Mouse (Mus musculus): Measurements from ENCODE around the gene Muc1. TPM values are rescaled to one million over a fixed set of nuclear protein-coding genes. Genes with fewer than 3 reads are reported as not detected.

Muc1 gene
- 0.53 and 1.0 TPM in 2 replicates for polyA plus RNA-seq (2016; fragmentation: Nextera tagmentation; extraction: Ambion mirVana)

DNA sequence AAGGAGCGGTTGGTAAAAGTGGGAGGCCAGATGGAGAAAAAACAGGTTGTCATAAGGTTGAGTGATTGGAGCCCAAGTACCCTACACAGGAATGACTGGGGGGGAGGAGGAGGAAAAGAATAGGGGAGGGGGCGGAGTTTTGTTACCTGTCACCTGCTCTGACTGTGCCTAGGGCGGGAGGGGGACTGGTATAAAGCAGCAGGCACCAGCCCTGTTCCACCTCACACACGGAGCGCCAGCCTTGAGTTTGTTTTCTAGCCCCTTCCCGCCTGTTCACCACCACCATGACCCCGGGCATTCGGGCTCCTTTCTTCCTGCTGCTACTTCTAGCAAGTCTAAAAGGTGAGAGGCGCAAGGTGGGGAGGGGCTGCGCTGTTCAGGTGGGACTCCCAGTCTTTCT is at the start of gene Muc1:
Muc1 (plus strand) TSS at position 222 of the 400 bp plus-strand sequence.
- ATAC-seq (ENCODE audit: insufficient number of reproducible peaks, insufficient read depth, low FRiP score, low TSS enrichment, low read depth) = no peak
- Histone ChIP-seq H3K27me3 (peaks cover 26% of the 10 kb centered on the region), H3K4me2 (peak within 1 kb of the TSS; percentile 96), H3K9me3 (no peaks in the 10 kb centered on the region), H3K9ac (replicated peaks) (peak within 1 kb of the TSS; percentile 67; the same call in 1 of the 2 replicates), H3K27ac (peak within 1 kb of the TSS; percentile 86), H3K4me1 (replicated peaks) (peaks cover 45% of the 10 kb centered on the region), H3K36me3 (peaks cover 19% of the 10 kb centered on the region), H3K4me3 (replicated peaks) (peak within 1 kb of the TSS; percentile 51)
- WGBS = 23% methylated on average over 10 of the region's 10 CpGs

DNA sequence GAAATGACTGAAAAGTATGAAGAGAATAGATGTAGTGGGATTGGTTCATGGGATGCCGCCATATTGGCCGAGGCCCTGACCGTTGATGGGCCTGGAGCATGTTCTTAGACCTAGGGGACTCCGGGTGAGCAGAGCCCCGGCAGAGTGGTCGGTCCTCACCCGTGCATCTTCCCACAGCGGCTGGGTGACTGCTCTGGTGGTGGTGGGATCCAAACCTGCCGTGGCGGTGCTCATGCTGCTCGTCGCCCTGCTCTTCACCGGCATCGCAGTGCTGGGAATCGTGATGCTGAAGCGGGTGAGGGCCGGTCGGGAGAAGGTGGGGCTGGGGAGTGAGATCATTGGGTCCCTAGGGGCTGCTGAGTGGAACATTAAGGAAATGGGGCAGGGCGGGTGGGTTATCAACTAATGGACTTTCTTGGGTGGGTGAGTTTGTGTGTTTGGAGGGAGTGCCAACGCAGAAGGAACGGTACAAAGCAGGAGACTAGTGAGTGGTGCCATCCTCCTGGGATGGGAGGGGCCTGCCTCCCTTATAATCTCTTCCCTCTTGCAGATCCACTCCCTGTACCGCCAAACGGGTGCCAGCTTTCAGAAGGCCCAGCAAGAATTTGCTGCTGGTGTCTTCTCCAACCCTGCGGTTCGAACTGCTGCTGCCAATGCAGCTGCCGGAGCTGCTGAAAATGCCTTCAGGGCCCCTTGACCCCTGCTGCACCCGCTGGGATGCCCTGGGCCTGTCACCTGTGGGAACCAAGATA is 46.9 kb upstream of the Muc1 start:
- H3K27me3 ChIP-seq = no peaks in the 10 kb centered on the region
- 91% methylated on average over 27 of the region's 27 CpGs for WGBS
- no peak overlapping the region for H3K4me2 ChIP-seq
- H3K4me1 ChIP-seq (replicated peaks) = peaks cover 41% of the 10 kb centered on the region
- ATAC-seq (ENCODE audit: insufficient number of reproducible peaks, insufficient read depth, low FRiP score, low TSS enrichment, low read depth) = no peak
- H3K27ac ChIP-seq = peak overlapping the region; percentile 45; the same call in 1 of the 2 replicates
- H3K9ac ChIP-seq (replicated peaks) = no peak overlapping the region
- H3K4me3 ChIP-seq (replicated peaks) = no peak overlapping the region
- H3K36me3 ChIP-seq = peaks cover 40% of the 10 kb centered on the region
- H3K9me3 ChIP-seq = no peaks in the 10 kb centered on the region

- peaks cover 41% of the 10 kb centered on the region for H3K4me1 ChIP-seq (replicated peaks)
- H3K4me2 ChIP-seq = peak overlapping the region; percentile 92
- no peaks in the 10 kb centered on the region for H3K27me3 ChIP-seq
- H3K9ac ChIP-seq (replicated peaks) = peak overlapping the region; percentile 86; the same call in 1 of the 2 replicates
- no peaks in the 10 kb centered on the region for H3K9me3 ChIP-seq
- 52% methylated on average over 7 of the region's 7 CpGs for WGBS
- peak overlapping the region; percentile 65 for H3K4me3 ChIP-seq (replicated peaks)
- peaks cover 47% of the 10 kb centered on the region for H3K36me3 ChIP-seq
- H3K27ac ChIP-seq = peak overlapping the region; percentile 89
- ATAC-seq (ENCODE audit: insufficient number of reproducible peaks, insufficient read depth, low FRiP score, low TSS enrichment, low read depth) = 0 out of 2 replicates have a peak, but pooled peaks have one; percentile 6
Observed at GRCm38 (mm10) chr3:89182531-89183057, 46.3 kb upstream of the Muc1 start.

GRCm38 (mm10) chr3:89183058-89183958 is 45.5 kb upstream of the Muc1 start, which contains the start of gene Fam189b:
Fam189b (plus strand) TSS chr3:89183143.
- H3K4me2 ChIP-seq = peak within 1 kb of the TSS; percentile 92
- ATAC-seq (ENCODE audit: insufficient number of reproducible peaks, insufficient read depth, low FRiP score, low TSS enrichment, low read depth) = peak; percentile 89
- H3K4me3 ChIP-seq (replicated peaks) = peak within 1 kb of the TSS; percentile 65
- H3K9ac ChIP-seq (replicated peaks) = peak within 1 kb of the TSS; percentile 86
- H3K36me3 ChIP-seq = peaks cover 54% of the 10 kb centered on the region
- H3K27me3 ChIP-seq = no peaks in the 10 kb centered on the region
- peaks cover 39% of the 10 kb centered on the region for H3K4me1 ChIP-seq (replicated peaks)
- H3K9me3 ChIP-seq = no peaks in the 10 kb centered on the region
- H3K27ac ChIP-seq = peak within 1 kb of the TSS; percentile 89
- WGBS = 7% methylated on average over 39 of the region's 39 CpGs

GRCm38 (mm10) chr3:89183959-89184315 is 44.9 kb upstream of the Muc1 start:
- no peak for ATAC-seq (ENCODE audit: insufficient number of reproducible peaks, insufficient read depth, low FRiP score, low TSS enrichment, low read depth)
- Histone ChIP-seq H3K27ac (peak overlapping the region; percentile 89; the same call in 1 of the 2 replicates), H3K4me3 (replicated peaks) (peak overlapping the region; percentile 65), H3K9ac (replicated peaks) (peak overlapping the region; percentile 86), H3K36me3 (peaks cover 59% of the 10 kb centered on the region), H3K27me3 (no peaks in the 10 kb centered on the region), H3K4me2 (peak overlapping the region; percentile 92), H3K9me3 (no peaks in the 10 kb centered on the region), H3K4me1 (replicated peaks) (peaks cover 33% of the 10 kb centered on the region)
- WGBS = 81% methylated on average over 5 of the region's 6 CpGs

DNA sequence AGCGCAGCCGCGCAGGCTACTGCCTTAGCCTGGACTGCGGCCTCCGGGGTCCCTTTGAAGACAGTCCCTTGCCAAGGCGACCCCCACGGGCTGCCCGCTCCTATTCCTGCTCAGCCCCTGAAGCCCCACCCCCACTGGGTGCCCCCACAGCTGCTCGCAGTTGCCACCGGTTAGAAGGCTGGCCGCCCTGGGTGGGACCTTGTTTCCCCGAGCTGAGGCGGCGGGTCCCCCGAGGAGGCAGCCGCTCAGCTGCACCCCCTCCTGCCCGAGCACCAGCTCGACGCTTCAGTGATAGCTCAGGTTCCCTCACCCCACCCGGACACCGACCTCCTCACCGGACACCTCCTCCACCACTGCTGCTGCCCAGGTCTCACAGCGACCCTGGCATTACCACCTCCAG is 41.7 kb upstream of the Muc1 start:
- Histone ChIP-seq H3K9ac (replicated peaks) (no peak overlapping the region), H3K4me3 (replicated peaks) (no peak overlapping the region), H3K9me3 (no peaks in the 10 kb centered on the region), H3K27ac (no peak overlapping the region), H3K4me1 (replicated peaks) (peaks cover 29% of the 10 kb centered on the region), H3K36me3 (peaks cover 32% of the 10 kb centered on the region), H3K4me2 (no peak overlapping the region), H3K27me3 (no peaks in the 10 kb centered on the region)
- 53% methylated on average over 23 of the region's 23 CpGs for WGBS
- no peak for ATAC-seq (ENCODE audit: insufficient number of reproducible peaks, insufficient read depth, low FRiP score, low TSS enrichment, low read depth)

DNA sequence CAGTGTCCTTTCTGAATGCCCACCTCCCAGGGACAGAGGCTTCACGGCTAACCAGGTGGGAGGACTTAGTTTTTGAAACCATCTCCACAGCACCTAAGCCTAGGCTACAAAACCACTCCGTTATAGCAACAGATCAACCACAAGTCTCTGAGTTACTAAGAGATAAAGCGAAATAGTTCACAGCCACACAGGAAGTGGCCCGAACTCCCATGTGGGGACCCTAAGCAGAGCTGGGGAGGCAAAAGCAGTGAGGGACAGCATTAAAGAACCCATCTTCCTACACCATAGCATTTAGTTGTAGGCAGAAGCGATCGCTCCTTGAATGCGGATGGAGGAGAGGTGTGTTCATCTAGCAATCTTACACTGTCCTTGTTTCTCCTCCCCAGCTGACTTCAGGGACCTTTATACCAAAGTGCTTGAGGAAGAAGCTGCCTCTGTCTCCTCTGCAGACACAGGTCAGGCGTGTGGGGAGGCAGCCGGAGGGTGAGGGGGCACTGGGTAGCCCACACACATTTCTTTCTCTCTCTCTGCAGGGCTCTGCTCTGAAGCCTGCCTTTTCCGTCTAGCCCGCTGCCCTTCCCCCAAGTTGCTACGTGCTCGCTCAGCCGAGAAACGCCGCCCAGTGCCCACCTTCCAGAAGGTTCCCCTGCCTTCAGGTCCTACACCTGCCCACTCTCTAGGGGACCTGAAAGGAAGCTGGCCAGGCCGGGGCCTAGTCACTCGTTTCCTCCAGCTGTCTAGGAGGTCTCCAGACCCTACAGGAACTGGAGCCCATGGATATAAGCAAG is 41.0 kb upstream of the Muc1 start:
- H3K4me2 ChIP-seq = no peak overlapping the region
- H3K27me3 ChIP-seq = no peaks in the 10 kb centered on the region
- H3K9ac ChIP-seq (replicated peaks) = no peak overlapping the region
- H3K4me1 ChIP-seq (replicated peaks) = peaks cover 26% of the 10 kb centered on the region
- no peaks in the 10 kb centered on the region for H3K9me3 ChIP-seq
- H3K27ac ChIP-seq = no peak overlapping the region
- 82% methylated on average over 18 of the region's 18 CpGs for WGBS
- H3K4me3 ChIP-seq (replicated peaks) = no peak overlapping the region
- H3K36me3 ChIP-seq = peaks cover 29% of the 10 kb centered on the region
- no peak for ATAC-seq (ENCODE audit: insufficient number of reproducible peaks, insufficient read depth, low FRiP score, low TSS enrichment, low read depth)

DNA sequence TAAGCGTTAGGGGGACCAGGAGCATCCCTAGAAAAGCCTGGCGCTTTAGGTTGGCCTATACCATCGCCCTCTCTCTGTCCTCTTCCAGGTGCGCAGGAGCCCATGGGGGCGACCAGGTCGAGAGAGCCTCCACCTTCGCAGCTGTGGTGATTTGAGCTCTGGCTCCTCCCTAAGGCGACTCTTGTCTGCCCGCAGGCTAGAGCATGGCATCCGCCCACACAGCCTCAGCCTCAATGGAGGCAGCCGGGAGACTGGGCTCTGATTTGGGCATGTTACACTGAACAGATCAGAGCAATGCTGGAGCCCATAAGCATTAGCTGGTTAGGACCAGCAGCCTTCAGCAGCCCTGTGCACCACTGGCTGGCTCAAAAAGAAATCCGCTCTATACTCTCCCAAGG is 40.4 kb upstream of the Muc1 start:
- no peak overlapping the region for H3K4me2 ChIP-seq
- H3K36me3 ChIP-seq = peaks cover 29% of the 10 kb centered on the region
- H3K27me3 ChIP-seq = no peaks in the 10 kb centered on the region
- no peak overlapping the region for H3K27ac ChIP-seq
- no peak overlapping the region for H3K4me3 ChIP-seq (replicated peaks)
- no peak overlapping the region for H3K9ac ChIP-seq (replicated peaks)
- peaks cover 23% of the 10 kb centered on the region for H3K4me1 ChIP-seq (replicated peaks)
- no peaks in the 10 kb centered on the region for H3K9me3 ChIP-seq
- 72% methylated on average over 12 of the region's 12 CpGs for WGBS
- no peak for ATAC-seq (ENCODE audit: insufficient number of reproducible peaks, insufficient read depth, low FRiP score, low TSS enrichment, low read depth)

DNA sequence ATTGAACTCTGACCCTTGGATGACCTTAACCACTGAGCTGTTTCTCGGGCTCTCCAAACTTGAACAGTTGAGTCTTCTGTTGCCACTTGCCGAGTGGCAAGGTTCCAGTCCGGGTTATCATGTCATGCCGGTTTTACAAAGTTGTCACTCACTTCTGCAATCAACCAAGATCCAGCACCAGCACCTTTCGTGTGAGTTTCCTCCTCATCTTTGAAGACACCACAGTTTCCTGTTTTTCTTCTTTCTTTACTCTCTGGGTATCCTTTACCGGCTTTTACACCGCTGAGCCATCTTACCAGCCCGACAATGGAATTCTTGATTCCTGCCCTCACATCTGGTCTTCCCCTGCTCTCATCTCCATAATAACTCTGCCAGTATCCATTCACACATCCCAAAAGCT is 38.4 kb upstream of the Muc1 start:
- H3K27ac ChIP-seq = no peak overlapping the region
- 88% methylated on average over 8 of the region's 8 CpGs for WGBS
- no peaks in the 10 kb centered on the region for H3K27me3 ChIP-seq
- H3K9ac ChIP-seq (replicated peaks) = no peak overlapping the region
- H3K4me1 ChIP-seq (replicated peaks) = peaks cover 3% of the 10 kb centered on the region
- ATAC-seq (ENCODE audit: insufficient number of reproducible peaks, insufficient read depth, low FRiP score, low TSS enrichment, low read depth) = no peak
- no peaks in the 10 kb centered on the region for H3K9me3 ChIP-seq
- H3K36me3 ChIP-seq = peaks cover 29% of the 10 kb centered on the region
- H3K4me2 ChIP-seq = no peak overlapping the region
- no peak overlapping the region for H3K4me3 ChIP-seq (replicated peaks)

- H3K27ac ChIP-seq = no peak overlapping the region
- 62% methylated on average over 1 of the region's 1 CpGs for WGBS
- ATAC-seq (ENCODE audit: insufficient number of reproducible peaks, insufficient read depth, low FRiP score, low TSS enrichment, low read depth) = no peak
Observed at GRCm38 (mm10) chr3:89193351-89193750, 35.5 kb upstream of the Muc1 start.

More at GRCm38 (mm10) chr3:89193351-89193750, 35.5 kb upstream of the Muc1 start:
- H3K36me3 ChIP-seq = peaks cover 11% of the 10 kb centered on the region
- H3K4me3 ChIP-seq (replicated peaks) = no peak overlapping the region
- H3K9me3 ChIP-seq = no peaks in the 10 kb centered on the region
- H3K9ac ChIP-seq (replicated peaks) = no peak overlapping the region
- no peaks in the 10 kb centered on the region for H3K27me3 ChIP-seq
- no peak overlapping the region for H3K4me2 ChIP-seq
- peaks cover 8% of the 10 kb centered on the region for H3K4me1 ChIP-seq (replicated peaks)
